Comparison of ENCODE assay signal across 20 mouse cellular contexts in the genomic region with DNA sequence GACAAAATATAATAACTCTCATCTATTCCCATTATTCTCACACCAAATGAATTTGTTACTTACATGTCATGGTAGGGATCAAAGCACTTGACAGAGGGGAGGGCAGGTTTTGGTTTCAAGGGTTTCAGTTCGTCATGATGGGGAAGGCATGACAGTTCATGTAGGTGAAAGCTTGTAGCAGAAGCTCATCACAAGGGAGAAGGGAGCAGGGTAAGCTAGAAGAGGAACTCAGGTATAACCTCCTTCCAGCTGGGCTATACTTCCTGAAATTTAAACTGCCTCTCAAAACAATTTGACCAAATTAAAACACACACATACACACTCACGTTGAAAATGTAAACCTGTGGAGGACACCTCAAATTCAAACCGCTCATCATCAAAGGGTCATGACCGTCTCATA. TPM values are rescaled to one million over a fixed set of nuclear protein-coding genes. Genes with fewer than 3 reads are reported as not detected.
DNase-seq lines count a peak whose midpoint lies in the region; ATAC-seq and TF ChIP-seq lines count a peak whose summit lies in the region.
"Had no signal": no experiment of that assay in that cellular context is flagged by ENCODE, and none has a peak within 500 bp of the region (broad histone marks: within the 10 kb centered on the region; RNA-seq: fewer than 3 reads in every experiment).

No protein-coding gene starts in this region.

- no peak for ATAC-seq in intestine, embryonic 14.5 days (replicated peaks; ENCODE audit: low FRiP score, low TSS enrichment, low read depth)
- ATAC-seq in intestine, embryonic 16.5 days: no peak
- ATAC-seq in granulocyte monocyte progenitor cell, adult 5-6 weeks (replicated peaks; ENCODE audit: poor library complexity, severe bottlenecking): peak; percentile 49
- ATAC-seq in cerebellum, adult (ENCODE audit: insufficient number of reproducible peaks, low FRiP score, low TSS enrichment): no peak
- ATAC-seq: forebrain, embryonic 13.5 days; forebrain, postnatal 0 days; hindbrain, postnatal 0 days had no signal

- no peak for TF ChIP-seq POLR2A in myocyte (IDR thresholded peaks at IDR 0.05; ENCODE audit: insufficient read length, low read depth)

- H3K36me3 ChIP-seq in intestine, embryonic 14.5 days (ENCODE audit: control insufficient read depth, insufficient read depth, low read length): peaks cover 17% of the 10 kb centered on the region
- peaks cover 6% of the 10 kb centered on the region; the same call in 1 of the 2 replicates for H3K36me3 ChIP-seq in intestine, embryonic 16.5 days (ENCODE audit: control insufficient read depth, insufficient read depth, low read length)
- H3K36me3 ChIP-seq in myocyte (ENCODE audit: control insufficient read depth, insufficient read depth): peaks cover 11% of the 10 kb centered on the region

- H3ac ChIP-seq in myocyte (ENCODE audit: control insufficient read depth, insufficient read length): no peak overlapping the region

- H3K9me3 ChIP-seq in intestine, embryonic 14.5 days (ENCODE audit: control insufficient read depth, low read length): no peaks in the 10 kb centered on the region
- 0 out of 2 replicates have a peak, but pooled peaks cover 5% of the 10 kb centered on the region for H3K9me3 ChIP-seq in intestine, embryonic 16.5 days (ENCODE audit: control insufficient read depth, low read length)
- H3K9me3 ChIP-seq: hindbrain, embryonic 12.5 days had no signal

- H3K4me3 ChIP-seq in intestine, embryonic 14.5 days (ENCODE audit: low read depth, low read length): no peak overlapping the region
- no peak overlapping the region for H3K4me3 ChIP-seq in intestine, embryonic 16.5 days (ENCODE audit: low read length)
- no peak overlapping the region for H3K4me3 ChIP-seq in myocyte
- H3K4me3 ChIP-seq: embryonic facial prominence, embryonic 10.5 days; forebrain, embryonic 13.5 days; hindbrain, embryonic 12.5 days had no signal

- WGBS in intestine, embryonic 14.5 days: 77% methylated on average over 4 of the region's 4 CpGs
- 76% methylated on average over 4 of the region's 4 CpGs for WGBS in intestine, embryonic 16.5 days

- no peak overlapping the region for H3K4me2 ChIP-seq in intestine, embryonic 14.5 days (ENCODE audit: low read length)
- H3K4me2 ChIP-seq in intestine, embryonic 16.5 days (ENCODE audit: low read depth, low read length): no peak overlapping the region
- H3K4me2 ChIP-seq in myocyte (ENCODE audit: low read depth): no peak overlapping the region
- H3K4me2 ChIP-seq: forebrain, embryonic 13.5 days; hindbrain, embryonic 12.5 days had no signal

- no peaks in the 10 kb centered on the region for H3K27me3 ChIP-seq in intestine, embryonic 14.5 days (replicated peaks; ENCODE audit: control insufficient read depth, insufficient read depth, low read length)
- H3K27me3 ChIP-seq in intestine, embryonic 16.5 days (replicated peaks; ENCODE audit: control insufficient read depth, insufficient read depth, low read length): no peaks in the 10 kb centered on the region
- H3K27me3 ChIP-seq in myocyte (ENCODE audit: control insufficient read depth, insufficient read depth, insufficient read length): no peaks in the 10 kb centered on the region
- H3K27me3 ChIP-seq: CH12.LX; forebrain, embryonic 13.5 days; hindbrain, embryonic 12.5 days had no signal

- H3K4me1 ChIP-seq in intestine, embryonic 14.5 days (replicated peaks; ENCODE audit: control insufficient read depth, insufficient read depth, low read length): peaks cover 16% of the 10 kb centered on the region; the same call in 1 of the 2 replicates
- peaks cover 12% of the 10 kb centered on the region for H3K4me1 ChIP-seq in intestine, embryonic 16.5 days (ENCODE audit: control insufficient read depth, insufficient read depth, low read length)

- no peak overlapping the region for H3K27ac ChIP-seq in intestine, embryonic 14.5 days (ENCODE audit: low read depth)
- no peak overlapping the region for H3K27ac ChIP-seq in intestine, embryonic 16.5 days (ENCODE audit: low read length)
- H3K27ac ChIP-seq: embryonic facial prominence, embryonic 10.5 days; forebrain, embryonic 13.5 days; hindbrain, embryonic 12.5 days; hindbrain, postnatal 0 days had no signal

- H3K79me2 ChIP-seq in myocyte (ENCODE audit: control insufficient read depth, insufficient read depth): no peaks in the 10 kb centered on the region

- no peak overlapping the region for H3K9ac ChIP-seq in intestine, embryonic 14.5 days (ENCODE audit: low read length)
- no peak overlapping the region for H3K9ac ChIP-seq in intestine, embryonic 16.5 days (ENCODE audit: low read depth, low read length)
- H3K9ac ChIP-seq: forebrain, embryonic 13.5 days; forebrain, postnatal 0 days; hindbrain, embryonic 12.5 days had no signal

- peak; percentile 3 for DNase-seq in intestine, embryonic 14.5 days (ENCODE audit: low spot score)
- DNase-seq in urinary bladder, postnatal 10 days (ENCODE audit: low spot score): no peak
- DNase-seq in spleen, adult 12 weeks (ENCODE audit: low spot score): no peak
- DNase-seq: adrenal gland, adult 8-10 months; cerebellum, adult 11-12 months; cerebellum, adult 9-10 months; cerebellum, postnatal 25 days; forebrain, postnatal 0 days; gastrocnemius, postnatal 14 days; heart, postnatal 10 days; heart, postnatal 4 days had no signal

TF ChIP-seq in myocyte, 11 proteins besides CTCF, POLR2A, EP300 and RAD21:
- TF ChIP-seq MYOD1 (IDR thresholded peaks at IDR 0.05; ENCODE audit: control insufficient read depth in 1 of 3, insufficient read length in 2 of 3, low read depth in 2 of 3) (no peak), POLR2AphosphoS2 (IDR thresholded peaks at IDR 0.05; ENCODE audit: insufficient read length, low read depth) (peak; percentile 12)

RNA-seq across cellular contexts. Expression of gene Klf3, which starts 32.1 kb away (rescaled TPM):
- polyA plus RNA-seq in intestine, embryonic 14.5 days (2014; fragmentation: Nextera tagmentation; extraction: Ambion mirVana): 75.2 and 88.0 TPM in 2 replicates
- polyA plus RNA-seq in intestine, embryonic 16.5 days (2015; fragmentation: Nextera tagmentation; extraction: Ambion mirVana): 68.1 and 71.9 TPM in 2 replicates
- 23.6 and 28.1 TPM in 2 replicates for total RNA-seq in granulocyte monocyte progenitor cell, adult 5-6 weeks (2014; fragmentation: Nextera tagmentation)
- total RNA-seq in granulocyte monocyte progenitor cell, adult 5-6 weeks (2017): 6.9 and 8.9 TPM in 2 replicates
- 27.4 TPM for polyA plus RNA-seq in myocyte (2012; fragmentation: generic; extraction: Trizol)
